Mouse (Mus musculus): ENCODE measurements around the gene Mpl.

- TF ChIP-seq CTCF (IDR thresholded peaks at IDR 0.05; ENCODE audit: low read depth, low read length) (no peak), POLR2A (IDR thresholded peaks at IDR 0.05; ENCODE audit: extremely low read depth, insufficient read depth, low read length) (no peak)
Measured at GRCm38 (mm10) chr4:118445088-118445487, 12.2 kb downstream of the Mpl start.
